In the genomic region with DNA sequence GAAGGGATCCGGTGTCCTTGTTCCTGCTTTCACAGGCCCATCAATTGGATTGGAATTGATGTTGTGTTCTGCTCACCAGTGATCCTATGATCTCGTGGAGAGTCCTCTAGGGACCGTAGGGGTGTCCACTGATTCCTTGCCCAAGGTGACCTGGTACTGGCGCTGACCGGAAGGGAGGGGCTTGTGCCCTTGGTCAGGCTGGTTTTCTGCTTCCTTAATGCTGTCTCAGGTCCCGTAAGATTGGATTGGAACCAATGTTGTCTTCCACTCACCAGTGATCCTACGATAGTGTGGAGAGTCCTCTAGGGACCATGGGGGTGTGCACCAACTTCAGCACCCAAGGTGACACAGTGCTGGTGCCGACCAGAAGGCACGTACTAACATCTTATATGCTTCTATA, we compare ENCODE assay signal across 12 mouse cellular contexts.
"Had no signal": no experiment of that assay in that cellular context is flagged by ENCODE, and none has a peak within 500 bp of the region (broad histone marks: within the 10 kb centered on the region; RNA-seq: fewer than 3 reads in every experiment).

No protein-coding gene starts in this region.

- DNase-seq: left cerebral cortex, postnatal 4 days; liver; liver, embryonic 13.5 days; liver, postnatal 0 days; lung, adult 18-20 months; lung, adult 2 months; lung, embryonic 14.5 days; lung, postnatal 10 days; lung, postnatal 14 days; lung, postnatal 36 days; lung, postnatal 4 days; midbrain, embryonic 14.5 days had no signal
